Mouse (Mus musculus) E14TG2a.4 (cell line): ENCODE measurements around the gene Vsnl1.

Source experiments
- CTCF ChIP-seq: conservative IDR thresholded peaks from 2 replicates; pipeline ENCODE4 v1.5.1; 2014; ENCODE audit warnings: low read length
- NANOG ChIP-seq: IDR thresholded peaks from 2 replicates; pipeline ENCODE4 v1.6.1; 2014; ENCODE audit warnings: borderline replicate concordance, low read length, mixed read lengths
- POU5F1 ChIP-seq: IDR thresholded peaks from 2 replicates; pipeline ENCODE4 v1.6.1; 2014; ENCODE audit warnings: low read length, borderline replicate concordance

- no peak for TF ChIP-seq CTCF
- no peak for TF ChIP-seq NANOG
- TF ChIP-seq POU5F1 = no peak
These were observed 159.8 kb downstream of the Vsnl1 start for GRCm38 (mm10) chr12:11276632-11277031.
